Comparison of ENCODE assay signal across 1 mouse cellular context in the genomic region with DNA sequence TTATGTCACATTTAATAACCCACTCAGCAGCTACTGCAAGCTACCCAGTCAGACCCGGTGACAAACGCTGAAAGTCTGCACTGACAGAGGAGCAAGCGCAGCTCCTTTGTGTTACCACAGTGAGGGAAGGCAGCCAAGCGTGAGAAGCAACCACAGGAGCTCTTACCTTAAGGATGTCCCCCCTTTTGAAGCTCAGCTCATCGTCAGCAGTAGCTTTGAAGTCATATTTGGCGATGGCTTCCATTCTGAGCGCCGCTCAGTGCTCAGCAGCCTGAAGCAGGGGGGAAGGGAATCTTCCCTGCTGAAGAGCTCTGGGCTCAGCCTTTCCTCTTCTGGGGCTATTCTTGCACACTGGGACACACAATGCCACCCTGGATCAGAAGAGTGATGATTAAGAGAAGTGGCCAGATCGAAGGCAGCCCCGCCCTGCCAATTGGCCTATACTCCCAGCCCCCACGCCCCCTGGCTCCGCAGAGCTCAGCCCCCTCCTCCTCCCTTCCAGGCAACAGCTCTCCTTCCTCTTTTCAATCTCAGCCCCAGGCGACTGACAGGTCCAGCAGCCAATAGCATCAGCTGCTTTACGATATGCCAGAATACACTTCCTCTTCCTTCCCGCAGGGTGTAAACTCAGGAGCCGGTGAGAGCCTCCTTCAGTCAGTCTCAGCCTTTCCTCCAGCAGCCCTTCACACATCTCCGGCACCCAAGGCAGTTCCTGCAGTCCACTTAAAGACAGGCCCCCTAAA.
TF ChIP-seq lines count a peak whose summit lies in the region.

No protein-coding gene starts in this region.

TF ChIP-seq in MEL, 35 proteins besides CTCF, POLR2A, EP300 and RAD21 (continued from another document):
- TF ChIP-seq ZNF384 (IDR thresholded peaks at IDR 0.05; ENCODE audit: low read depth, low read length) (0 out of 2 replicates have a peak, but pooled peaks have one; percentile 4), MYB (IDR thresholded peaks at IDR 0.05; ENCODE audit: low read depth, low read length) (no peak), SMC3 (IDR thresholded peaks at IDR 0.05; ENCODE audit: low read depth, low read length) (no peak), ZMIZ1 (IDR thresholded peaks at IDR 0.05; ENCODE audit: low read depth, low read length) (no peak), POLR2AphosphoS2 (IDR thresholded peaks at IDR 0.05; ENCODE audit: low read length) (no peak; the same call in 1 of the 2 replicates), KAT2A (conservative IDR thresholded peaks at IDR 0.05; ENCODE audit: low read depth, low read length) (no peak), HCFC1 (IDR thresholded peaks at IDR 0.05; ENCODE audit: low read depth, low read length) (peak; percentile 79), NELFE (IDR thresholded peaks at IDR 0.05; ENCODE audit: low read depth, low read length) (no peak), TBP (IDR thresholded peaks at IDR 0.05; ENCODE audit: low read depth, low read length) (peak; percentile 95), ELF1 (IDR thresholded peaks at IDR 0.05; ENCODE audit: low read depth, low read length) (peak; percentile 91), ZKSCAN1 (IDR thresholded peaks at IDR 0.05; ENCODE audit: low read depth, low read length) (no peak), MAX (IDR thresholded peaks at IDR 0.05; ENCODE audit: low read length) (no peak), CHD2 (IDR thresholded peaks at IDR 0.05; ENCODE audit: low read length) (peak; percentile 43; the same call in 1 of the 2 replicates), CHD1 (IDR thresholded peaks at IDR 0.05; ENCODE audit: low read depth, low read length) (no peak), MXI1 (IDR thresholded peaks at IDR 0.05; ENCODE audit: low read depth, low read length) (peak; percentile 51; the same call in 1 of the 2 replicates), NRF1 (IDR thresholded peaks at IDR 0.05; ENCODE audit: insufficient read depth, low read depth, low read length, poor library complexity, severe bottlenecking) (no peak), BHLHE40 (IDR thresholded peaks at IDR 0.05; ENCODE audit: borderline replicate concordance, low read depth, low read length) (no peak), JUND (IDR thresholded peaks at IDR 0.05; ENCODE audit: low read depth, low read length) (no peak)
